Mouse (Mus musculus) stomach, embryonic 14.5 days (tissue): ENCODE results near the gene Fa2h. TPM values are rescaled to one million over a fixed set of nuclear protein-coding genes. Genes with fewer than 3 reads are reported as not detected.

Experiments used
- ATAC-seq: fragments of 200-750 bp; cut with Nextera tagmentation; 2 replicates; pipeline ENCODE4 v1.8.0; 2017; ENCODE audit warnings: low read depth, moderate TSS enrichment; ENCODE audit not compliant: insufficient number of reproducible peaks, insufficient read depth, low FRiP score
- H3K27ac ChIP-seq: fragments of 300-500 bp; sonication (generic); 2 replicates; pipeline ENCODE4 v1.5.1; 2014; ENCODE audit warnings: mild to moderate bottlenecking, low read length, moderate library complexity, mixed read lengths
- H3K27me3 ChIP-seq: fragments of 300-500 bp; sonication (generic); 2 replicates; pipeline ENCODE4 v1.6.1; 2014; ENCODE audit warnings: low read length, control low read depth, mixed read lengths; ENCODE audit not compliant: control insufficient read depth, insufficient read depth
- H3K36me3 ChIP-seq: fragments of 300-500 bp; sonication (generic); 2 replicates; pipeline ENCODE4 v1.6.1; 2014; ENCODE audit warnings: mild to moderate bottlenecking, control low read depth, low read length, moderate library complexity, mixed read lengths; ENCODE audit not compliant: control insufficient read depth, insufficient read depth
- H3K4me1 ChIP-seq: fragments of 300-500 bp; sonication (generic); 2 replicates; pipeline ENCODE4 v1.6.1; 2014; ENCODE audit warnings: low read length, control low read depth, mixed read lengths; ENCODE audit not compliant: control insufficient read depth, insufficient read depth
- H3K4me2 ChIP-seq: fragments of 300-500 bp; sonication (generic); replicated peaks from 2 replicates; pipeline ENCODE4 v1.6.1; 2014; ENCODE audit warnings: low read depth, low read length, control low read depth
- H3K4me3 ChIP-seq: fragments of 300-500 bp; sonication (generic); 2 replicates; pipeline ENCODE4 v1.5.1; 2014; ENCODE audit warnings: low read depth, low read length, control low read depth
- H3K9ac ChIP-seq: fragments of 300-500 bp; sonication (generic); replicated peaks from 2 replicates; pipeline ENCODE4 v1.6.1; 2014; ENCODE audit warnings: low read depth, mild to moderate bottlenecking, control low read depth, low read length, moderate library complexity, mixed read lengths
- H3K9me3 ChIP-seq: fragments of 300-500 bp; sonication (generic); 2 replicates; pipeline ENCODE4 v1.6.1; 2016; ENCODE audit warnings: low read depth, low read length, control low read depth; ENCODE audit not compliant: control insufficient read depth
- WGBS: fragments of 180-500 bp; shearing (Covaris S2); extraction: QIAGEN DNeasy Blood & Tissue Kit; methylation state at CpG from one replicate; pipeline ENCODE4 v1.1.7; 2014; 5-methylcytosine and 5-hydroxymethylcytosine counted together
- polyA plus RNA-seq: library from polyadenylated mRNA; unstranded; fragments of >200 nt; fragmentation: Nextera tagmentation; extraction: Ambion mirVana; gene quantifications from 2 replicates; pipeline ENCODE4 v1.2.1, GENCODE M21; 2014

The Fa2h gene
- polyA plus RNA-seq, 1 experiment from 2014 or later, result 4.9 TPM

GRCm38 (mm10) chr8:111417222-111417621 is 23.6 kb upstream of the Fa2h start:
- no peaks in the 10 kb centered on the region for H3K27me3 ChIP-seq
- H3K9me3 ChIP-seq, result no peaks in the 10 kb centered on the region
- WGBS, result 79% methylated on average over 10 of the region's 10 CpGs
- no peak overlapping the region for H3K9ac ChIP-seq
- no peak overlapping the region for H3K4me2 ChIP-seq
- no peaks in the 10 kb centered on the region for H3K36me3 ChIP-seq
- ATAC-seq, result no peak
- H3K4me1 ChIP-seq, result no peaks in the 10 kb centered on the region
- no peak overlapping the region for H3K27ac ChIP-seq
- H3K4me3 ChIP-seq, result no peak overlapping the region

GRCm38 (mm10) chr8:111403391-111403790 is 9.8 kb upstream of the Fa2h start:
- Histone ChIP-seq H3K36me3 (no peaks in the 10 kb centered on the region), H3K9me3 (no peaks in the 10 kb centered on the region), H3K4me1 (no peaks in the 10 kb centered on the region), H3K4me3 (no peak overlapping the region), H3K27me3 (no peaks in the 10 kb centered on the region), H3K9ac (no peak overlapping the region), H3K4me2 (no peak overlapping the region), H3K27ac (no peak overlapping the region)
- no peak for ATAC-seq
- 44% methylated on average over 4 of the region's 4 CpGs for WGBS

GRCm38 (mm10) chr8:111391268-111391667 is 2.4 kb downstream of the Fa2h start:
- H3K27ac ChIP-seq, result peak overlapping the region; percentile 72; the same call in 1 of the 2 replicates
- H3K4me2 ChIP-seq, result no peak overlapping the region
- peaks cover 25% of the 10 kb centered on the region for H3K27me3 ChIP-seq
- ATAC-seq, result no peak
- no peak overlapping the region for H3K4me3 ChIP-seq
- H3K9ac ChIP-seq, result no peak overlapping the region
- 28% methylated on average over 3 of the region's 3 CpGs for WGBS
- H3K4me1 ChIP-seq, result no peaks in the 10 kb centered on the region
- no peaks in the 10 kb centered on the region for H3K36me3 ChIP-seq
- H3K9me3 ChIP-seq, result no peaks in the 10 kb centered on the region

GRCm38 (mm10) chr8:111390837-111391236 is 2.8 kb downstream of the Fa2h start:
- Histone ChIP-seq H3K4me1 (no peaks in the 10 kb centered on the region), H3K4me2 (no peak overlapping the region), H3K36me3 (no peaks in the 10 kb centered on the region), H3K9ac (no peak overlapping the region), H3K4me3 (no peak overlapping the region), H3K27ac (peak overlapping the region; percentile 72; the same call in 1 of the 2 replicates), H3K27me3 (peaks cover 25% of the 10 kb centered on the region), H3K9me3 (no peaks in the 10 kb centered on the region)
- 72% methylated on average over 2 of the region's 2 CpGs for WGBS
- peak; percentile 60 for ATAC-seq

GRCm38 (mm10) chr8:111389581-111389980 is 4.0 kb downstream of the Fa2h start:
- H3K4me3 ChIP-seq, result no peak overlapping the region
- H3K27me3 ChIP-seq, result peaks cover 25% of the 10 kb centered on the region
- no peak for ATAC-seq
- H3K27ac ChIP-seq, result no peak overlapping the region
- H3K9ac ChIP-seq, result no peak overlapping the region
- H3K9me3 ChIP-seq, result no peaks in the 10 kb centered on the region
- no peaks in the 10 kb centered on the region for H3K36me3 ChIP-seq
- no peak overlapping the region for H3K4me2 ChIP-seq
- H3K4me1 ChIP-seq, result no peaks in the 10 kb centered on the region
- 79% methylated on average over 4 of the region's 4 CpGs for WGBS

- Histone ChIP-seq H3K27me3 (no peaks in the 10 kb centered on the region; the same call in 1 of the 2 replicates), H3K4me1 (no peaks in the 10 kb centered on the region), H3K27ac (no peak overlapping the region), H3K9me3 (no peaks in the 10 kb centered on the region), H3K9ac (no peak overlapping the region), H3K4me2 (no peak overlapping the region), H3K4me3 (no peak overlapping the region), H3K36me3 (no peaks in the 10 kb centered on the region)
- ATAC-seq, result no peak
- WGBS, result 32% methylated on average over 9 of the region's 9 CpGs
Measured at GRCm38 (mm10) chr8:111385915-111386314, 7.7 kb downstream of the Fa2h start.

GRCm38 (mm10) chr8:111384628-111385027 is 9.0 kb downstream of the Fa2h start:
- H3K4me3 ChIP-seq, result no peak overlapping the region
- 37% methylated on average over 2 of the region's 2 CpGs for WGBS
- no peaks in the 10 kb centered on the region for H3K36me3 ChIP-seq
- H3K4me1 ChIP-seq, result no peaks in the 10 kb centered on the region
- no peak overlapping the region for H3K9ac ChIP-seq
- no peak overlapping the region for H3K4me2 ChIP-seq
- H3K27me3 ChIP-seq, result no peaks in the 10 kb centered on the region
- ATAC-seq, result no peak
- H3K27ac ChIP-seq, result no peak overlapping the region
- H3K9me3 ChIP-seq, result no peaks in the 10 kb centered on the region

GRCm38 (mm10) chr8:111375192-111375591 is 18.4 kb downstream of the Fa2h start:
- no peak overlapping the region for H3K27ac ChIP-seq
- H3K36me3 ChIP-seq, result no peaks in the 10 kb centered on the region
- WGBS, result 46% methylated on average over 6 of the region's 6 CpGs
- H3K9me3 ChIP-seq, result no peaks in the 10 kb centered on the region
- H3K4me3 ChIP-seq, result no peak overlapping the region
- H3K4me2 ChIP-seq, result no peak overlapping the region
- peaks cover 4% of the 10 kb centered on the region for H3K4me1 ChIP-seq
- H3K27me3 ChIP-seq, result no peaks in the 10 kb centered on the region
- no peak for ATAC-seq
- no peak overlapping the region for H3K9ac ChIP-seq

- no peak for ATAC-seq
- Histone ChIP-seq H3K9me3 (no peaks in the 10 kb centered on the region), H3K9ac (no peak overlapping the region), H3K27me3 (no peaks in the 10 kb centered on the region), H3K4me3 (no peak overlapping the region), H3K36me3 (no peaks in the 10 kb centered on the region), H3K4me2 (no peak overlapping the region), H3K4me1 (peaks cover 5% of the 10 kb centered on the region), H3K27ac (no peak overlapping the region)
- 69% methylated on average over 9 of the region's 9 CpGs for WGBS
Measured at GRCm38 (mm10) chr8:111369711-111370110, 23.9 kb downstream of the Fa2h start.
